Mouse (Mus musculus) cerebral cortex, adult 2 months (tissue): ENCODE data around the gene Sinhcaf.

Experiments used
- WGBS: fragments of 180-500 bp; shearing (Covaris S2); methylation state at CpG from one replicate; pipeline ENCODE4 v1.1.7; 2018; 5-methylcytosine and 5-hydroxymethylcytosine counted together

Sinhcaf gene

GRCm38 (mm10) chr6:148944767-148945508 is 1.3 kb downstream of the Sinhcaf start:
- under 1% methylated on average over 91 of the region's 92 CpGs for WGBS

GRCm38 (mm10) chr6:148944344-148944766 is 1.9 kb downstream of the Sinhcaf start:
- 4% methylated on average over 30 of the region's 30 CpGs for WGBS

DNA sequence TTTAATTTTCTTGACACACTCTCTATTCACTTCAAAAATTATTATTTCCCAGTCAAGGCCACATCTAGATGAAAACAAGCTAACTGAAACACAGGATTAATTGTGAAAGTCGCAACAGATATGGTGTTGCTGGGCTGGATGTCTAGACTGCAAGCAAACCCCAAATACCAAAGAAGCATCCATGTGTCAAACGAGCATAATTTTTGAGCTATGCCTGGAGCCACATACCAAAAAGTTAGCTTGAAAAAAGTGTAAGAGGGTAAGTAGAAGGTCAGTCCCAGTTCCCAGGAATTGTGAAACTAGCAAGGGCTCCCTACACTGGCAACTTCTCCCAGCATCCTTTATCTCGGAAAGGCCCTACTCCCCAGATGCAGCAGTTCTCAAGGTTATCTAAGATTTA is 2.6 kb downstream of the Sinhcaf start:
- WGBS, result 78% methylated on average over 3 of the region's 3 CpGs

DNA sequence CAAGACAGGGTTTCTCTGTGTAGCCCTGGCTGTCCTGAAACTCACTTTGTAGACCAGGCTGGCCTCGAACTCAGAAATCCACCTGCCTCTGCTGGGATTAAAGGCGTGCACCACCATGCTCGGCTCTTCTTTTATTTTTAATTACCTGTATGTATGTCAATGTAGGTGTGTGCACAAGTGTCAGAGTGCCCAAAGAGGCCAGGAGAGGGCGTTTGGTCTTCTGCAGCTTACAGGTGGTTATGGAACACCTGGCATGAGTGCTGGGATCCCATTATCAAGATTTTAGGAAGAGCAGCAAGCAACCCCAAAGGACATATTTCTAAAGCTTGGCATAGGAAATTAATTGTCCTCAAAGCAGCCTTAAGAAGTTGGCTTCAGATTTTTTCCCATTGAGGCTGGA is 3.9 kb downstream of the Sinhcaf start:
- 85% methylated on average over 4 of the region's 4 CpGs for WGBS

GRCm38 (mm10) chr6:148941880-148942279 is 4.4 kb downstream of the Sinhcaf start:
- 81% methylated on average over 5 of the region's 5 CpGs for WGBS

DNA sequence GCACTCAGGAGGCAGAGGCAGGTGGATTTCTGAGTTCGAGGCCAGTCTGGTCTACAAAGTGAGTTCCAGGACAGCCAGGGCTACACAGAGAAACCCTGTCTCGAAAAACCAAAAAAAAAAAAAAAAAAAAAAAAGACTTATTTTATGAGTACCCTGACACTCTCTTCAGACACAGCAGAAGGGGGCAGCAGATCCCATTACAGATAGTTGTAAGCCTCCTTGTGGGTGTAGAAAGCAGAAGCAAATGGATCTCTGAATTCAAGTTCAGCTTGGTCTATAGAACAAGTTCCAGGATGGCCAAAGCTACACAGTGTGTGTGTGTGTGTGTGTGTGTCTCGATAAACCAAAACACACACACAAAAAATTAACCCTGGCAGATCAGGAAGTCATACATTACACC is 5.9 kb downstream of the Sinhcaf start:
- 71% methylated on average over 3 of the region's 3 CpGs for WGBS

DNA sequence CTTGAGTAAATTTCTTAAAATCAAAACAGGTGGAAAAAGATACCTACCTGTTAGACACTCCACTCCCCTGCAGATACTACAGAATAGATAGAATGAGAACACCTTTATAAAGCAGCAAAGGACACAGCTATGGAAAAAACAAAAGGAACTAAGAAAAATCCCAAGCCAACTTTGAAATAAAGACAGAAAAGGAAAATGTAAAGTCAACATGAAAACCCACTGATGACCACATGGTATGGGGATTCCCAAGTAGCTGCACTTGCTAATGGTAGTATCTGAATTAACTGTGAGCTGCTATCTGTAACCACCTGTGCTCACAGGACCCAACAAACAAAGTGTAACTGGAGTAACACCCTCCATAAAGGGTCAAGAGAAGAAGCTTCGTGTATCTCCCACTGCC is 8.6 kb downstream of the Sinhcaf start:
- 72% methylated on average over 1 of the region's 1 CpGs for WGBS

DNA sequence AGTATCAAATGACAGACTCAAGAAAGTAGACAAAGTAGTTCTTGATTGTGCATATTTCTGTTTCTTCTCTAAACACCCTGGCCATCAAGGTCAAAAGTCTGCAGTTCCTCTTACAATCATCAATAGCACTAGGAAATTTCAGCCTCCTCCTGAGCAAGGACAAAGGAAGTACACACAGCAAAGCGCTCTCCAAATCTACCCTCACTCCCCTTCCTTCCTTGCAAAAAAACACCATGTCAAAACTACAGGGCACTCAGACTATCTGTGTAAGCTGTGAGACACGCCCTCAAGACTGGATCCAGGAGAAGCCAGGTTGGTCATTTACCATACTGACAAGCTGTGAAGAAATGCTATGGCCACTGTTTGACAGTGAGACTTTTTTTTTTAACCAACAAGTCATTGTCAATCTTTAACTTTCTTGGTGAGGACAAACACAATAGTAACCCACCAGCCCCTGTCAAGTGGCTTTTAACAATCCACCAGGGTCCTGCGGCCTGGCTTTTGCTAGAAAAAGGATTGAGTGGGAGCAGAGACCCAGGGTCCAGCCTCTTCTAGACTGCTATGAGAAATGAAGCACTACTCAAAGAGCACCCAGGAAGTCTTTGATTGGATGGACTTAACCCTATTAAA is 11.2 kb downstream of the Sinhcaf start:
- 85% methylated on average over 3 of the region's 3 CpGs for WGBS

- 86% methylated on average over 6 of the region's 6 CpGs for WGBS
Observed at GRCm38 (mm10) chr6:148931281-148931680, 15.0 kb downstream of the Sinhcaf start.

- 68% methylated on average over 1 of the region's 1 CpGs for WGBS
Observed at GRCm38 (mm10) chr6:148917672-148918071, 28.6 kb downstream of the Sinhcaf start.

DNA sequence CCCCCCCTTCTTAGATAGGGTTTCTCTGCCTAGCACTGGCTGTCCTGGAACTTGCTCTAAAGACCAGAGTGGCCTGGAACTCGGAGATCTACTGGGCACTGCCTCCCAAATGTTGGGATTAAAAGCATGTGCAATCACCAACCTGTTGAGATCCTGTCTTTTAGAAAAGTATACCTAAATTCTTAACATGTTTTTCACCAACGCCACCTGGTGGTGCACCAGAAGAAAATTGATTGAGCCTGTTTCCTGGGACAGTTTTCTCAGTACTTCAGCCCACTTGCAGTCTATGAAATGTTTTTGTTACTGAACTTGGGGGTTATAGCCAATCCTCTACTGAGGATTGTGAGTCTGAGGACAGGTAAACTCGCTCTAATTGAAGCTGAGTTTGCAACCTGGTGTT is 29.4 kb downstream of the Sinhcaf start:
- WGBS, result 52% methylated on average over 3 of the region's 3 CpGs

DNA sequence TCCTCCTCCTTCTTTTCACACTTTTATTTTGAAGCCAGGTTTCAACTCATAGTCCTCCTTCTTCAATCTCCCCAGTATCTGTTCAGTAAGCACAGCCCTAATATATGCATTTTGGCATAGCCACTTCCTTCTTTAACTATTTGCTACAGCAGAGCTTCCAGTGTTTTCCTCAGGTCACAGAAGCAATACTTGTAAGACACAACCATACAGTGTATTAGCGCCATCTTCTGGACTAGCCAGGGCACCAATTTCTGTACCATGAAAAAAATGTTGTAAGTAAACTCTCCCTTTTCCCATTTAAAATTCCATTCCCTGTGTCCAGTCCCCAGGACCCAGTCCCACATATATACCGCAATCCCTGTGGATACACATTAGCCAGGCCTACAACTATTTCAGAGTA is 32.3 kb downstream of the Sinhcaf start:
- WGBS, result 7% methylated on average over 2 of the region's 2 CpGs

DNA sequence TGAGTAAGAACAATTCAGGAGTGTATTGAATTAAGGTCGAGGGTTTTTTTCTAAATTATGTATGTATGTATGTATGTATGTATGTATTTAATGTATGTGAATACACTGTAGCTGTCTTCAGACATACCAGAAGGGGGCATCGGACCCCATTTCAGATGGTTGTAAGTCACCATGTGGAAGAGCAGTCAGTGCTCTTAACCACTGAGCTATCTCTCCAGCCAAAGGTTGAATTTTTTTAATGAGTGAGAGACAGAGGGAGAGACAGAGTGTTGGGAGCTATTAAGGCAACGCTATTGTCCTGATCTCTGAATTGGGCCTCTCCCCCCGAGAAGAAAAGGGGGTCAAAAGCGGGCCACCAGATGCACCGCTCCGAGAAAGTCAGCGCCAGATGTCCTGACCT is 34.4 kb downstream of the Sinhcaf start:
- WGBS, result 84% methylated on average over 8 of the region's 8 CpGs

GRCm38 (mm10) chr6:148906958-148907357 is 39.3 kb downstream of the Sinhcaf start:
- 94% methylated on average over 9 of the region's 9 CpGs for WGBS

GRCm38 (mm10) chr6:148902728-148903127 is 43.5 kb downstream of the Sinhcaf start:
- 90% methylated on average over 3 of the region's 3 CpGs for WGBS

GRCm38 (mm10) chr6:148896507-148896851 is 49.8 kb downstream of the Sinhcaf start:
- WGBS, result 29% methylated on average over 6 of the region's 6 CpGs

DNA sequence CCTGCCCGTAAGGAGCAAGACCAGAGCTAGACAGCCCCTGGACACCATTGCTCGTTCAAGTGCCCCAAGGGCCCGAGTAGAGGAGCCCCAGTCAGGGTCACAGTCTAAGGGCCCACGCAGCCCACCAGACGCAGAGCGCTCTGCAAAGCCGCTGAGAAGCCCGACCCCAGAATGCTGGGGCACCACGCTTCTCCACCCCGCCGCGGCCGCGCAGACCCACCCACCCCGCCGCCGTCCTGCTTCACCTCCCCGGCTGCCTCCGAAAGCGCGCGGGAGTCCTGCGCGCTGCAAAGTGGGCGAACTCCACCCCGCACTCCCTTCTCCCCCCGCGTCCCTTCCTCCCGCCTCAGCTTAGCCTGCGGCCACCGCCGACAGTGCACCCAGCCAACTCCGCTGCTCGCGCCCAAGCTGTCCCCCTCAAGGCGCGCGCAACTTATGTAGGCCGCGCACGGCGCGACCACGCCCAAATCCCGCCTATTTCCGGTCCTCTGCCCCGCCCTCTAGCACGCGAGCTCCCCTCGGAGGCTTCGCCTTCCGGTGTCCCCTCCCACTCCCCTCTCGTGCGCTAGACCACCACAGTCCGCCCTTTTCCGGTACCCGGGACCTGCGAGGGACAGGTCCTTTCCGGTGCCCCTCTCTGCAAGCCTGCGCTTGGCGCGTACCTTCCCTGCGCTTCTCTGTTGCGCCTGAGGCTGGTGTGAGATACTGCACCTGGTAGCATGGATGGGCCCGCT is 50.3 kb downstream of the Sinhcaf start, which contains the start of gene Caprin2:
TSS of gene Caprin2 (minus strand) at position 465 of the 734 bp plus-strand sequence.
- 1% methylated on average over 65 of the region's 65 CpGs for WGBS

DNA sequence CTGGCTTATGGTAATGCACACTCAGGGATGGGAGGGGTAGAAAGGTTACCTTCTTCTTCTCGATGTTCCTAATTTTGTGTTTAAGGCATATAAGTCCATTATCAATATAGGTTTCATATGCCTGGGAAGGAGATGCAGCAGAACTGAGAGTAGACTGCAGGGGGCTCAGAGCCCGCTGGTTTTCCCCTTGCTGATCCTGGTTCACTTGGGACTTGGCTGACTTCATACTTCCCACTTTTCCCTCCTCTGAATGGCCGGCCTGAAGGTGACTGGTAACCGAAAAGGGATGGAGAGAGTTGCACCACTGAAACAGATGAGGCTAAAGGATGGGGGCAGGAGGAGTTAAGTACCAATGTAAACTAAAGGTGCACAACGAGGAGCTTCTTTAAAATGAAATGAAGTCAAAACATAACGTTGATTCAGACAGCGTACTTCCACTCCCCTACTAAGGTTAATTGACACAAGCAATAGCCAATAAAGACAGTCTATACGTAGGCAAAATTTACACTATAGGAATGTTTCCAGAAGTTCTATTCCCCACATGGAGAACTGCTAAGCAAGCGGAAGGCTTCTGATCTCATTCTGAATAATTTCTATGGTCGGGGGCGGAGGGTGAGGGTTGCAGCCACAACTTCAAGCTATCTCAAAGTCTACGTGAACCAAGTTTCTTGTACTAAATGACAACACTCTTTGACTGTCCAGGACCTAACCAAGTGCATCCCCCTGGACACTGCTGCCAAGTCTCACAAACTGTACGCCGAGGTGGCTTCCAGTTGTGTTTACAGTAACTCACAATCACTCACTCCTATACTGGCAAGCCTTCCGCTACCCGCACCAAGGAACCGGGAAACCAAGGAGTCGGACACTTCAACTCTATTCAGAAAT is 51.1 kb downstream of the Sinhcaf start:
- 8% methylated on average over 18 of the region's 18 CpGs for WGBS

DNA sequence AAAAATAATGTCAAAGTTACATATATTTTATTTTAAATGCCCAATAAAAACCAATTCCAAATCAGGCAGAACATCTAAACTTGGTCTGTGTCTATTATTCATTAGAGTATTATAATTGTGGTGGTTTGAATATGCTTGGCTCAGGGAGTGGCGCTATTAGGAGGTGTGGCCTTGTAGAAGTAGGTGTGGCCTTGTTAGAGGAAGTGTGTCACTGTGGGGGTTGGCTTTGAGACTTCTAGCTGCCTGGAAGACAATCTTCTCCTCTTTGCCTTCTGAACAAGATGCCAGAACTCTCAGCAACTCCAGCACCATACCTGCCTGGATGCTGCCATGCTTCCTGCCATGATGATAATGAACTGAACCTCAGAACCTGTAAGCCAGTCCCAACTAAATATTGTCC is 72.4 kb downstream of the Sinhcaf start:
- 100% methylated on average over 1 of the region's 1 CpGs for WGBS
